Mouse (Mus musculus) right cerebral cortex, postnatal 10 days (tissue): ENCODE data around the gene Gpr176.
A peak's percentile ranks its signal among the peaks of the same experiment; 100 is the strongest.

Source experiments
- DNase-seq, 2 experiments: peaks; one replicate each; pipeline ENCODE4 v3.0.0; 2021; ENCODE audit warnings: low spot score in 2 of 2

The Gpr176 gene

DNA sequence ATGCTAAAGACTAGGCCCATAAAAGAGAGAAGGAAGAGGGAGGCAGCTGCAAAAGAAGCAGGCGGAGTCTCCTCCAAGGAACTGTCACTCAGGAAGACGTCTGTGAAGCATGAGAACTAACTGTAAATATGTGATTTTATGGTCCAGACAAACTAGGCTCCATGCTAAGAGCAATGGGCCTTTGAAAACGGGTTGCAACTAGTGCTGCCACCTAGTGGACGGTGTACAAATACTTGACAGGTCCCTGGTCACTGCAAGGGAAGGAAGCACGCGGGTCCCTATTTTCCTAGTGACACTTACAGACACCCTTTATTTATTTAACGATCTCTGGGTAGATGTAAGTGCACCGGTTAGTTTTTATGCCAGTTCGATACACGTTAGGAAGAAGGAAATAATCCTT, 127.3 kb downstream of the Gpr176 start:
- peak; percentile 57 to 81 for DNase-seq

DNA sequence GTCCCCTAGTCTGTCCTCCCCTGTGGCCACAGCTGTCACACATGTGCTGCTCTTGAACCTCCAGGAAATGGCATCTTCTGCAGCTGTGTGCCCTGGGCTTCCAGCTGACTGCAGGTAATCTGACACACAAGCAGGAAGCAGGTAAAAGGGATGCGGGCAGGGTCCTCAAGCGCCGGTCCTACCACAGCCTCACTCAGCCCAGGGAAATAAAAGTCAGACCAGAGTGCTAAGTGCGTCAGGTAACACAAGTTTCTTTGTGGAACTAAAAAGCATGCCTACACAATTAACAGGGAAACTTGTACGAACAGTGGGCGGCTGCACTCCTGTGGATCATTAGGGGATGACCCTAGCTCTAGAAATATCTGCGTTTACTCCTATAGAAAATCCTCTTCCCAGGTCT, 137.0 kb downstream of the Gpr176 start:
- DNase-seq: no peak

DNA sequence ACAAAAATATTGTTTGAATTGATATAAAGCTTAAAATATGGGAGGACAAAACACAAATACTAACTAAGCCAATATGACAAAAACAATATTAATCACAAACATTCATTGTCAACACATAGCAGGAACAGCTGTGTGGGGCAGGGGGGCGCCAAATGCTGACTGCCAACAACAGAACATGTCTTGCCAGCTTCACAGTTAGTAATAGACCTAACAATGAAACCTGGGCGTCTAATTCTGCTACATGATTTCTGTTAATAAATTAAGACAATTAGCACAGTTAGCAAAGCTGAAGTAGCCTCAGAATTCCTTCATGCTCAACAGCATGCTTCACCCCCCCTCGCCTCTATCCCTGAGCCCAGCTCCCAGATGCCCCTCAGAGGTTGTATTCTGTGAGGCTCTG, 137.6 kb downstream of the Gpr176 start:
- no peak for DNase-seq

DNA sequence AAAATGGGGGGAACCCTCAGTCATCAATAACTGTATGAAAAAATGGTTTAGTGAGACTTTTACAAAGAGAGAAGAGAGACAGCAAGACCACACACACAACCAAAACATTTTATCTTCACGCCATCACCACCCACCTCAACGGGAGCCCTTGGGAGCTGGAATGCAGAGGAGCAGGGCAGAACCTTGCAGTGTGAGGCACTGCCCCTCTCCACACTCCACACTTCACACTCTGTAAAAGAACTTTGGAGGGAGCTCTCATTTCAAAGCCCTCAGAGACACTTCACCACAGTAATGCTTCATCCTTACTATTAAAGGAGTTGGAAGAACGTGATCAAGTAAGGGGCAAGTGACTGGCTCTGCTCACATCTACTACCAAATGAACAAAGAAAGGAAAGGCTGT, 142.7 kb downstream of the Gpr176 start:
- no peak for DNase-seq

DNA sequence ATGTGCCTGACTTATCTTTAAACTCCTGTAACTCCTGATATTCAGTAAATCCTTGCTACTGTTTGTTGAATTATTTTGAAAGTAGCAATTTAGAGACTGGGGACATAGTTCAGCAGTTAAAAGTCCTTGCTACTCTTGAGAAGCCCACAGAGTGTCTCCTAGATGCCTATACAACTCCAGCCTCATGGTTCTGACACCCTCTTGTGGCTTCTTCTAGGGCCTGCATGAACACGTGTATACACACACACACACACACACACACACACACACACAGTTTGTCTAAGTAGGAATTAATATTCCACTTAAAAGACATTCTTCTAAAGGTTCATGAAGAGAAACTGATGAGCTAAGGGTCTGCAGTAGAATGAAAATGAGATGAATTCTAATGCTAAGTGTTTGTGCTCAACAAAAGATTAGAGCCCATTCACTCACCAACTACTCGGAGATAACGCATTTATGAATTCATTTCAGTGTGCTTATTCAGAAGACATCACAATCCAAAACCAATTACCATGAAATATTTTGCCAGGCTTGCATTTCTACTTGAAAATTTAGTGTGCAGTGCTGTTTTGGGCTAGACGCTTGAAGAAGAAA, 144.6 kb downstream of the Gpr176 start:
- DNase-seq: no peak
